Mouse (Mus musculus) embryonic facial prominence, embryonic 12.5 days (tissue): Measurements from ENCODE around the gene Ccdc60. TPM values are rescaled to one million over a fixed set of nuclear protein-coding genes. Genes with fewer than 3 reads are reported as not detected.

ENCODE experiments used
- ATAC-seq: fragments of 200-750 bp; cut with Nextera tagmentation; 2 replicates; pipeline ENCODE4 v1.8.0; 2017; ENCODE audit not compliant: insufficient number of reproducible peaks, insufficient read depth, low FRiP score, low TSS enrichment
- H3K27ac ChIP-seq: fragments of 300-500 bp; sonication (generic); 2 replicates; pipeline ENCODE4 v1.5.1; 2016; ENCODE audit warnings: mild to moderate bottlenecking
- H3K27me3 ChIP-seq: fragments of 300-500 bp; sonication (generic); 2 replicates; pipeline ENCODE4 v1.6.1; 2016; ENCODE audit warnings: mild to moderate bottlenecking, moderate library complexity
- H3K36me3 ChIP-seq: fragments of 300-500 bp; sonication (generic); 2 replicates; pipeline ENCODE4 v1.6.1; 2016; ENCODE audit warnings: mild to moderate bottlenecking
- H3K4me1 ChIP-seq: fragments of 300-500 bp; sonication (generic); 2 replicates; pipeline ENCODE4 v1.6.1; 2016
- H3K4me2 ChIP-seq: fragments of 300-500 bp; sonication (generic); replicated peaks from 2 replicates; pipeline ENCODE4 v1.6.1; 2016; ENCODE audit warnings: mild to moderate bottlenecking, moderate library complexity
- H3K4me3 ChIP-seq: fragments of 300-500 bp; sonication (generic); 2 replicates; pipeline ENCODE4 v1.5.1; 2016; ENCODE audit warnings: mild to moderate bottlenecking
- H3K9ac ChIP-seq: fragments of 300-500 bp; sonication (generic); 2 replicates; pipeline ENCODE4 v1.6.1; 2016; ENCODE audit warnings: mild to moderate bottlenecking, moderate library complexity
- H3K9me3 ChIP-seq: fragments of 300-500 bp; sonication (generic); 2 replicates; pipeline ENCODE4 v1.6.1; 2016; ENCODE audit warnings: mild to moderate bottlenecking, moderate library complexity
- WGBS: fragments of 180-500 bp; shearing (Covaris S2); methylation state at CpG from one replicate; pipeline ENCODE4 v1.1.7; 2016; 5-methylcytosine and 5-hydroxymethylcytosine counted together
- polyA plus RNA-seq: library from polyadenylated mRNA; unstranded; fragments of >200 nt; fragmentation: Nextera tagmentation; extraction: Ambion mirVana; gene quantifications from 2 replicates; pipeline ENCODE4 v1.2.1, GENCODE M21; 2016

The Ccdc60 gene
- polyA plus RNA-seq, 1 experiment from 2014 or later: 1.8 TPM

- Histone ChIP-seq H3K4me3 (no peak overlapping the region), H3K27ac (no peak overlapping the region), H3K4me1 (peaks cover 4% of the 10 kb centered on the region; the same call in 1 of the 2 replicates), H3K27me3 (0 out of 2 replicates have a peak, but pooled peaks cover 3% of the 10 kb centered on the region), H3K9ac (no peak overlapping the region), H3K9me3 (no peaks in the 10 kb centered on the region), H3K4me2 (no peak overlapping the region), H3K36me3 (no peaks in the 10 kb centered on the region)
- no peak for ATAC-seq
- WGBS: 78% methylated on average over 6 of the region's 6 CpGs
Measured at GRCm38 (mm10) chr5:116228414-116228813, 60.4 kb downstream of the Ccdc60 start.

- 73% methylated on average over 6 of the region's 6 CpGs for WGBS
- H3K4me2 ChIP-seq: no peak overlapping the region
- no peaks in the 10 kb centered on the region for H3K36me3 ChIP-seq
- H3K27me3 ChIP-seq: no peaks in the 10 kb centered on the region
- H3K4me1 ChIP-seq: no peaks in the 10 kb centered on the region
- no peak overlapping the region for H3K4me3 ChIP-seq
- H3K9ac ChIP-seq: no peak overlapping the region
- no peak overlapping the region for H3K27ac ChIP-seq
- no peaks in the 10 kb centered on the region for H3K9me3 ChIP-seq
- no peak for ATAC-seq
Measured at GRCm38 (mm10) chr5:116224023-116224422, 64.8 kb downstream of the Ccdc60 start.

DNA sequence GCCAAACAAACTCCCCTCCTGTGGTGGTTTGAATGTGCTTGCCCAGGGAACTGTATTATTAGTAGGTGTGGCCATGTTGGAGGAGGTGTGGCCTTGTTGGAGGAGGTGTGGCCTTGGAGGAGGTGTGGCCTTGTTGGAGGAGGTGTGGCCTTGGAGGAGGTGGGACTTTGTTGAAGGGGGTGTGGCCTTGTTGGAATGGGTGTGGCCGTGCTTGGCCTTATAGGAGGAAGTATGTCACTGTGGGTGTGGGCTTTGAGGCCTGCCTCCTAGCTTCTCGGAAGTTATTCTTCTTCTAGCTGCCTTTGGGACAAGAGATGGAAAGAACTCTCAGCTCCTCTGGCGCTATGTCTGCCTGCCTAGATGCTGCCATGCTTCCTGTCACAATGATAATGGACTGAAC lies 66.9 kb downstream of the Ccdc60 start:
- H3K9me3 ChIP-seq: no peaks in the 10 kb centered on the region
- H3K36me3 ChIP-seq: no peaks in the 10 kb centered on the region
- no peak overlapping the region for H3K27ac ChIP-seq
- ATAC-seq: no peak
- 88% methylated on average over 3 of the region's 3 CpGs for WGBS
- H3K4me3 ChIP-seq: no peak overlapping the region
- H3K4me1 ChIP-seq: no peaks in the 10 kb centered on the region
- no peak overlapping the region for H3K4me2 ChIP-seq
- no peak overlapping the region for H3K9ac ChIP-seq
- no peaks in the 10 kb centered on the region for H3K27me3 ChIP-seq

DNA sequence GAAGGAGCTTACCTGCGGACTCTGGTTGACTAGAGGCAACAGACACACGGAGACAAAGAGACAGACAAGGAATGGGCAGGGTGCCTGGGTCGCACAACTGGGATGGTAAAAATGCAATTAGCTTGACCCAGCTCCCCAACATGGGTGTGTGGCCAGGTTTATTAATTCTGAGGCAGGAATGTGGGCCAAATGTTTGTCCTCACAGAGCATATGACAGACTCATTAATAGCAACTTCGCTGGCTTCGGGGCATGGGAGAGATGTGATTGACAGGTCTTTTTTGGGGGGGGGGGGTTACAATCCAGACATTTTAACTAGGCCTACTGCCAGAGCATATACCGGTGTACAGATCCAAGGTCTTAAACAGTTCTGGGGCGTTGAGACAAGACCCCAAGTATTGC lies 69.5 kb downstream of the Ccdc60 start:
- no peaks in the 10 kb centered on the region for H3K9me3 ChIP-seq
- no peaks in the 10 kb centered on the region for H3K4me1 ChIP-seq
- ATAC-seq: no peak
- H3K4me2 ChIP-seq: no peak overlapping the region
- no peaks in the 10 kb centered on the region for H3K27me3 ChIP-seq
- no peaks in the 10 kb centered on the region for H3K36me3 ChIP-seq
- H3K4me3 ChIP-seq: no peak overlapping the region
- no peak overlapping the region for H3K27ac ChIP-seq
- H3K9ac ChIP-seq: no peak overlapping the region
- WGBS: 76% methylated on average over 7 of the region's 7 CpGs

DNA sequence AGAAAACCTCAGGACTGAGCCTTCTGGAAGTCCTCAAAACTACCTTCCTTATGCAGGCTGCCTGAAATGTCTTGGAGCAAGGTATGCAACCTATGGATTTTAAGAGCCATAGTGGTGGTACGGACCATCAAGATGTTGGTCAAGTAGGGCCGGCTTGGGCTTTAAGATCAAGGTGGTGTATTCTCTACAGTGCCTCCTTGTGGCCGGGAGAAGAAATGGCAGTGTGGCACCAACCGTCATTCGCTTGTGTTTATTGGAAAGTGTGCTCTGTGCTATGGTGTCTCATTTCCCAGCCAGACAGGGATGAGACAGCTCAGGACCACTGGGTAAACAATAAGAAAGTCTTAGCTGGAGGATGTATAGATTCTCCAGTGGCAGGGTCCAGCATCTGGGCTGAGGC lies 76.1 kb downstream of the Ccdc60 start:
- no peaks in the 10 kb centered on the region for H3K36me3 ChIP-seq
- H3K27me3 ChIP-seq: no peaks in the 10 kb centered on the region
- no peaks in the 10 kb centered on the region for H3K9me3 ChIP-seq
- no peak overlapping the region for H3K4me3 ChIP-seq
- ATAC-seq: no peak
- H3K4me2 ChIP-seq: no peak overlapping the region
- 62% methylated on average over 5 of the region's 5 CpGs for WGBS
- no peaks in the 10 kb centered on the region for H3K4me1 ChIP-seq
- no peak overlapping the region for H3K9ac ChIP-seq
- no peak overlapping the region for H3K27ac ChIP-seq

GRCm38 (mm10) chr5:116209378-116210091 lies 79.2 kb downstream of the Ccdc60 start:
- 59% methylated on average over 10 of the region's 11 CpGs for WGBS
- Histone ChIP-seq H3K4me3 (no peak overlapping the region), H3K9me3 (no peaks in the 10 kb centered on the region), H3K27ac (no peak overlapping the region), H3K4me2 (no peak overlapping the region), H3K4me1 (no peaks in the 10 kb centered on the region), H3K27me3 (no peaks in the 10 kb centered on the region), H3K36me3 (no peaks in the 10 kb centered on the region), H3K9ac (no peak overlapping the region)
- no peak for ATAC-seq

GRCm38 (mm10) chr5:116208741-116209368 lies 79.9 kb downstream of the Ccdc60 start:
- Histone ChIP-seq H3K4me3 (no peak overlapping the region), H3K4me1 (no peaks in the 10 kb centered on the region), H3K4me2 (no peak overlapping the region), H3K36me3 (no peaks in the 10 kb centered on the region), H3K27ac (no peak overlapping the region), H3K9ac (no peak overlapping the region), H3K9me3 (no peaks in the 10 kb centered on the region), H3K27me3 (no peaks in the 10 kb centered on the region)
- ATAC-seq: 0 out of 2 replicates have a peak, but pooled peaks have one; percentile 39
- WGBS: 47% methylated on average over 16 of the region's 16 CpGs

- H3K36me3 ChIP-seq: no peaks in the 10 kb centered on the region
- H3K27me3 ChIP-seq: no peaks in the 10 kb centered on the region
- no peaks in the 10 kb centered on the region for H3K9me3 ChIP-seq
- H3K4me1 ChIP-seq: no peaks in the 10 kb centered on the region
- no peak overlapping the region for H3K9ac ChIP-seq
- H3K27ac ChIP-seq: no peak overlapping the region
- ATAC-seq: no peak
- no peak overlapping the region for H3K4me3 ChIP-seq
- no peak overlapping the region for H3K4me2 ChIP-seq
- WGBS: 76% methylated on average over 5 of the region's 5 CpGs
Measured at GRCm38 (mm10) chr5:116202692-116203091, 86.1 kb downstream of the Ccdc60 start.

- Histone ChIP-seq H3K27me3 (0 out of 2 replicates have a peak, but pooled peaks cover 9% of the 10 kb centered on the region), H3K4me2 (peak overlapping the region; percentile 13; the same call in 1 of the 2 replicates), H3K4me1 (no peaks in the 10 kb centered on the region), H3K9me3 (no peaks in the 10 kb centered on the region), H3K9ac (no peak overlapping the region), H3K36me3 (no peaks in the 10 kb centered on the region), H3K4me3 (no peak overlapping the region), H3K27ac (no peak overlapping the region)
- 38% methylated on average over 11 of the region's 11 CpGs for WGBS
- ATAC-seq: peak; percentile 64; the same call in 1 of the 2 replicates
Measured at GRCm38 (mm10) chr5:116194499-116194898, 94.3 kb downstream of the Ccdc60 start.

- ATAC-seq: no peak
- no peaks in the 10 kb centered on the region for H3K9me3 ChIP-seq
Measured at GRCm38 (mm10) chr5:116192693-116193092, 96.1 kb downstream of the Ccdc60 start.

GRCm38 (mm10) chr5:116191596-116191995 lies 97.2 kb downstream of the Ccdc60 start:
- Histone ChIP-seq H3K4me1 (no peaks in the 10 kb centered on the region), H3K27ac (no peak overlapping the region), H3K36me3 (no peaks in the 10 kb centered on the region), H3K27me3 (0 out of 2 replicates have a peak, but pooled peaks cover 9% of the 10 kb centered on the region), H3K9me3 (no peaks in the 10 kb centered on the region), H3K4me3 (no peak overlapping the region), H3K9ac (no peak overlapping the region), H3K4me2 (no peak overlapping the region)
- no peak for ATAC-seq
- 93% methylated on average over 3 of the region's 3 CpGs for WGBS

More at GRCm38 (mm10) chr5:116192693-116193092, 96.1 kb downstream of the Ccdc60 start:
- 71% methylated on average over 9 of the region's 9 CpGs for WGBS
- Histone ChIP-seq H3K4me2 (no peak overlapping the region), H3K9ac (no peak overlapping the region), H3K27me3 (0 out of 2 replicates have a peak, but pooled peaks cover 9% of the 10 kb centered on the region), H3K4me1 (no peaks in the 10 kb centered on the region), H3K27ac (no peak overlapping the region), H3K4me3 (no peak overlapping the region), H3K36me3 (no peaks in the 10 kb centered on the region)

DNA sequence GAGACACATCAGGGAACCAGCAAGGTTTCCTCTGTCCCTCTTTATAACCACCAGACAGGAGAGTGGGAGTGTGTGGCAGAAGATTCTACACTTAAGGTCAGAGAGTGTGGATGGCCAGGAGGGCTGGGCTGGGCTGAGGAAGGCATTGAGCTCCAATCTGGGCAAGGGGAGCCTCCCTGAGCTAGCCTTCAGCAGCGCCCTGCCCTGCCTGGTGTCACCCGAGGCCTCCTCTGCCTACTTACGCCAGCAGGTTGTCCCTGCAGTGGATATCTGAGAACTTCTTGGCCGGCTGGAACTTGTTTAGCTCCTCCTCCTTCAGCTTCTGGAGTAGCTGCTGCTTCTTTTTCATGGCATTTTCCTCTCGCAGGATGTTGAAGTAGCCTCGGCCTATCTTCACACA lies 99.0 kb downstream of the Ccdc60 start:
- no peak for ATAC-seq
- Histone ChIP-seq H3K4me3 (no peak overlapping the region), H3K36me3 (no peaks in the 10 kb centered on the region), H3K4me1 (no peaks in the 10 kb centered on the region), H3K27ac (no peak overlapping the region), H3K27me3 (0 out of 2 replicates have a peak, but pooled peaks cover 9% of the 10 kb centered on the region), H3K4me2 (no peak overlapping the region), H3K9me3 (no peaks in the 10 kb centered on the region), H3K9ac (no peak overlapping the region)
- 23% methylated on average over 6 of the region's 6 CpGs for WGBS
